Mouse (Mus musculus) heart, embryonic 16.5 days (tissue): Measurements from ENCODE around the gene Apbb2. TPM values are rescaled to one million over a fixed set of nuclear protein-coding genes. Genes with fewer than 3 reads are reported as not detected.

Experiments used
- ATAC-seq: fragments of 200-750 bp; cut with Nextera tagmentation; replicated peaks from 2 replicates; pipeline ENCODE4 v1.8.0; 2017; ENCODE audit warnings: moderate number of reproducible peaks; ENCODE audit not compliant: insufficient read depth, low FRiP score; ENCODE audit errors: extremely low read depth
- H3K27ac ChIP-seq: fragments of 300-500 bp; sonication (generic); 2 replicates; pipeline ENCODE4 v1.5.1; 2014; ENCODE audit warnings: mild to moderate bottlenecking, low read length, control low read depth, moderate library complexity
- H3K27me3 ChIP-seq: fragments of 300-500 bp; sonication (generic); 2 replicates; pipeline ENCODE4 v1.6.1; 2014; ENCODE audit warnings: low read length, mixed read lengths; ENCODE audit not compliant: control insufficient read depth, insufficient read depth
- H3K36me3 ChIP-seq: fragments of 300-500 bp; sonication (generic); 2 replicates; pipeline ENCODE4 v1.6.1; 2014; ENCODE audit not compliant: control insufficient read depth, insufficient read depth
- H3K4me1 ChIP-seq: fragments of 300-500 bp; sonication (generic); 2 replicates; pipeline ENCODE4 v1.6.1; 2014; ENCODE audit warnings: low read length, mixed read lengths; ENCODE audit not compliant: control insufficient read depth, insufficient read depth
- H3K4me2 ChIP-seq: fragments of 300-500 bp; sonication (generic); 2 replicates; pipeline ENCODE4 v1.6.1; 2014; ENCODE audit warnings: low read depth, mild to moderate bottlenecking, control low read depth, low read length
- H3K4me3 ChIP-seq: fragments of 300-500 bp; sonication (generic); 2 replicates; pipeline ENCODE4 v1.5.1; 2014; ENCODE audit warnings: mild to moderate bottlenecking, control low read depth, low read length
- H3K9ac ChIP-seq: fragments of 300-500 bp; sonication (generic); 2 replicates; pipeline ENCODE4 v1.6.1; 2014; ENCODE audit warnings: low read length, control low read depth
- H3K9me3 ChIP-seq: fragments of 300-500 bp; sonication (generic); replicated peaks from 2 replicates; pipeline ENCODE4 v1.6.1; 2016; ENCODE audit warnings: low read length; ENCODE audit not compliant: control insufficient read depth
- WGBS: fragments of 180-500 bp; shearing (Covaris S2); extraction: QIAGEN DNeasy Blood & Tissue Kit; methylation state at CpG from one replicate; pipeline ENCODE4 v1.1.7; 2014; 5-methylcytosine and 5-hydroxymethylcytosine counted together
- polyA plus RNA-seq: library from polyadenylated mRNA; unstranded; fragments of >200 nt; fragmentation: Nextera tagmentation; extraction: Ambion mirVana; gene quantifications from 2 replicates; pipeline ENCODE4 v1.2.1, GENCODE M21; 2015

The Apbb2 gene
- polyA plus RNA-seq, 1 experiment from 2014 or later, result 34.0 TPM

DNA sequence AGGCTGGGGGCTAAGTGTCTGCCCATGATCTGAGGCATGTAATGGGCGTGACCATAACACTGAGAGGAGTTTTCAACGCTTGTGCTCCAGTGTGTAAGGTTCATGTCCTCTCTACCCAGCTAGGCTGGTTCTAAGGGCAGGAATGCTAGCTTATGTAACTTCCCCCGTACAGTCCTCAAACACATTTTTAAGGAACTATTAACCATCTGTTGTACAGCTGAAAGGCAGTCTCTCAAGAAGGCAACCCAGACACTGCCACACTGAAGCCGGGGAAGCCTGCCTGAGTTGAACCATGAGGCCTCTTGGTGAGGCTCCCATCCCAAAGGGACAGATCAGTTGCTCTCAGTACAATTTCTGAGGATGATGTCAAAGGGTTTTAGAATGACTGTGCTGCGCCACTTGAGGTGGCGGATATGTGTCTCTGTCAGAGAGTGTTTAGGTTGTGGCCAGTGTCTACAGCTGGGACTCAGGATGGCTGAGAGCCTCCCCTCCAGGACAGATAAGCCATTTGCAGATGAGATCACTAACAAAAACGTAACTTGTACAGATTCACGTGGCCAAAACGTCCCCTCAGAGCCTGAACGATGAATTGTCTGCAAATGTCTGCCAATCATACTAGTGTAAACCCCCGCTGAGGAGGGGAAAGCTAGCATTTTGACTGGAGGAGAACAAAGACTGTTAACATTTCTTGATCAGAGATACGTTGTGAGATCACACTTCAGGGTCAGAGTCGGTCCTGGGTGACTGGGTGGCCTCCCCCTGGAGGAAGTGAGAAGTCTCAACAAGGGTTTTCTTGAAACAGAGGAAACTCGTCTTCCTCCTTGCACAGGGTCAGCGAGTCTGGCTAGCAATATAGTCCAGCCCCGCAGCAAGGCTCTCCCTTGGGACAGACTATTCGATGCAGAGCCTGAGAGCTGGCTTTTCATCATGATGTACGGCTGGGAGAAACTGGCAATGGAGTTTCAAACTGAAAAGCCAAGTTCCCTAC lies 255.0 kb downstream of the Apbb2 start:
- Histone ChIP-seq H3K4me2 (no peak overlapping the region), H3K4me3 (no peak overlapping the region), H3K36me3 (no peaks in the 10 kb centered on the region), H3K27me3 (no peaks in the 10 kb centered on the region), H3K27ac (no peak overlapping the region), H3K9ac (no peak overlapping the region), H3K4me1 (peaks cover 14% of the 10 kb centered on the region), H3K9me3 (no peaks in the 10 kb centered on the region)
- 64% methylated on average over 18 of the region's 18 CpGs for WGBS
- no peak for ATAC-seq

DNA sequence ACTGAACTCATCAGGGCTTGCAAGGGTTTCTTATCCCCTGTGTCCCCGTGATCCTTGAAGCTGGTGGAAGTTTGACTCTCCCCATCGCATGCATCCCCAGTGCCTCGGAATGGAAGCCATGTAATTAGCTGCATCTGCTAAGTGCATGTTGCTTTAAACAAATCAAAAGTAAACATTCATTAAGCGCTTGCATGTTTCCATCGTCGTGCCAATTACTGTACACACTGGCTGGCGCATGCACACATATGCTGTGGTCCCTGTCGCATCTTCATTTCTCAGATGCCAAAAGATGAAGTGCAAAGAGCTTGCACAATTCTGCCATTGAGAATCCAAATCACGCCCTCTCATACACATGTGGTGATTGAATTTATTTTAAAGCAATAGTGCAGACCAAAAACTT lies 257.8 kb downstream of the Apbb2 start:
- Histone ChIP-seq H3K9ac (no peak overlapping the region), H3K9me3 (peaks cover under 1% of the 10 kb centered on the region; the same call in 1 of the 2 replicates), H3K4me1 (peaks cover 14% of the 10 kb centered on the region), H3K27me3 (no peaks in the 10 kb centered on the region), H3K4me3 (no peak overlapping the region), H3K36me3 (no peaks in the 10 kb centered on the region), H3K27ac (no peak overlapping the region), H3K4me2 (no peak overlapping the region)
- WGBS, result 87% methylated on average over 9 of the region's 9 CpGs
- no peak for ATAC-seq

GRCm38 (mm10) chr5:66359742-66360423 lies 258.7 kb downstream of the Apbb2 start:
- no peak overlapping the region for H3K9ac ChIP-seq
- no peaks in the 10 kb centered on the region for H3K27me3 ChIP-seq
- H3K4me1 ChIP-seq, result peaks cover 14% of the 10 kb centered on the region
- H3K4me3 ChIP-seq, result no peak overlapping the region
- no peak overlapping the region for H3K4me2 ChIP-seq
- 83% methylated on average over 15 of the region's 15 CpGs for WGBS
- H3K9me3 ChIP-seq, result peaks cover 4% of the 10 kb centered on the region; the same call in 1 of the 2 replicates
- ATAC-seq, result no peak
- H3K27ac ChIP-seq, result no peak overlapping the region
- no peaks in the 10 kb centered on the region for H3K36me3 ChIP-seq

- Histone ChIP-seq H3K9me3 (peaks cover 6% of the 10 kb centered on the region; the same call in 1 of the 2 replicates), H3K36me3 (no peaks in the 10 kb centered on the region), H3K9ac (no peak overlapping the region), H3K27me3 (no peaks in the 10 kb centered on the region), H3K27ac (no peak overlapping the region), H3K4me2 (no peak overlapping the region), H3K4me3 (no peak overlapping the region), H3K4me1 (no peaks in the 10 kb centered on the region)
- no peak for ATAC-seq
- WGBS, result 95% methylated on average over 3 of the region's 3 CpGs
Measured at GRCm38 (mm10) chr5:66355147-66355546, 263.4 kb downstream of the Apbb2 start.

GRCm38 (mm10) chr5:66353876-66354275 lies 264.7 kb downstream of the Apbb2 start:
- WGBS, result 68% methylated on average over 3 of the region's 3 CpGs
- Histone ChIP-seq H3K4me1 (no peaks in the 10 kb centered on the region), H3K36me3 (no peaks in the 10 kb centered on the region), H3K4me2 (no peak overlapping the region), H3K27ac (no peak overlapping the region), H3K9me3 (peaks cover 6% of the 10 kb centered on the region; the same call in 1 of the 2 replicates), H3K4me3 (no peak overlapping the region), H3K9ac (no peak overlapping the region), H3K27me3 (no peaks in the 10 kb centered on the region)
- 0 out of 2 replicates have a peak, but pooled peaks have one; percentile 18 for ATAC-seq

GRCm38 (mm10) chr5:66351836-66352390 lies 266.7 kb downstream of the Apbb2 start:
- H3K27me3 ChIP-seq, result no peaks in the 10 kb centered on the region
- ATAC-seq, result no peak
- WGBS, result 70% methylated on average over 7 of the region's 7 CpGs

GRCm38 (mm10) chr5:66351064-66351463 lies 267.5 kb downstream of the Apbb2 start:
- Histone ChIP-seq H3K27me3 (no peaks in the 10 kb centered on the region), H3K4me2 (no peak overlapping the region; the same call in 1 of the 2 replicates), H3K9me3 (peaks cover 6% of the 10 kb centered on the region; the same call in 1 of the 2 replicates), H3K36me3 (no peaks in the 10 kb centered on the region), H3K4me3 (no peak overlapping the region), H3K27ac (no peak overlapping the region), H3K9ac (no peak overlapping the region), H3K4me1 (no peaks in the 10 kb centered on the region)
- ATAC-seq, result no peak
- WGBS, result 67% methylated on average over 12 of the region's 12 CpGs

More at GRCm38 (mm10) chr5:66351836-66352390, 266.7 kb downstream of the Apbb2 start:
- H3K36me3 ChIP-seq, result no peaks in the 10 kb centered on the region
- peaks cover 6% of the 10 kb centered on the region; the same call in 1 of the 2 replicates for H3K9me3 ChIP-seq
- no peak overlapping the region for H3K9ac ChIP-seq
- H3K4me2 ChIP-seq, result no peak overlapping the region
- no peak overlapping the region for H3K4me3 ChIP-seq
- no peak overlapping the region for H3K27ac ChIP-seq
- no peaks in the 10 kb centered on the region for H3K4me1 ChIP-seq

- Histone ChIP-seq H3K4me3 (no peak overlapping the region), H3K4me1 (no peaks in the 10 kb centered on the region), H3K36me3 (no peaks in the 10 kb centered on the region), H3K9me3 (peaks cover 4% of the 10 kb centered on the region; the same call in 1 of the 2 replicates), H3K27me3 (no peaks in the 10 kb centered on the region), H3K27ac (no peak overlapping the region), H3K9ac (no peak overlapping the region), H3K4me2 (no peak overlapping the region; the same call in 1 of the 2 replicates)
- WGBS, result 73% methylated on average over 6 of the region's 6 CpGs
- no peak for ATAC-seq
Measured at GRCm38 (mm10) chr5:66350611-66351010, 268.0 kb downstream of the Apbb2 start.
